Mouse (Mus musculus): ENCODE data around the gene Hs3st3b1.

Hs3st3b1 gene

DNA sequence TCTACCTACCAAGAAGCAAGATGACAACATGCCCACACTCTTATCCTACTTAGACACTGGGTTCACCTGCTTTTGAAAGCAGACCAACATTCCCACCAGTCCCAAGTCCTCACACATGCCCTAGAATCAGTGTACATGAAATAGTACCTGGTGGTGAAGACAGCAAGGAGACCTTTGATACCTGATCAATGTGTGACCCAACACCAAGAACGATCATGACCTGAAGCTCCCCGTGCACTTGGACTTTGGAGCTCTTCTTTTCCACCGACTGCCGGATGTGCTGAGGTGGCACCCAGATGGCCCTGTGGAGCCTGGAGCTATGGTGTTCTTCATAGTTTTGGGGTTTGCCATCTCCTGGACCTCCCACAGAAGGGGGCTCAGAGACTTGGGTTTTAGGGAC lies 43.5 kb downstream of the Hs3st3b1 start:
- no peaks in the 10 kb centered on the region for H3K36me3 ChIP-seq (ENCODE audit: control insufficient read depth, insufficient read depth, low read length, poor library complexity, severe bottlenecking)
- no peak for DNase-seq (ENCODE audit: low read depth, low spot score)
- no peaks in the 10 kb centered on the region for H3K27me3 ChIP-seq (ENCODE audit: control insufficient read depth, insufficient read depth, low read length, poor library complexity, severe bottlenecking)

DNA sequence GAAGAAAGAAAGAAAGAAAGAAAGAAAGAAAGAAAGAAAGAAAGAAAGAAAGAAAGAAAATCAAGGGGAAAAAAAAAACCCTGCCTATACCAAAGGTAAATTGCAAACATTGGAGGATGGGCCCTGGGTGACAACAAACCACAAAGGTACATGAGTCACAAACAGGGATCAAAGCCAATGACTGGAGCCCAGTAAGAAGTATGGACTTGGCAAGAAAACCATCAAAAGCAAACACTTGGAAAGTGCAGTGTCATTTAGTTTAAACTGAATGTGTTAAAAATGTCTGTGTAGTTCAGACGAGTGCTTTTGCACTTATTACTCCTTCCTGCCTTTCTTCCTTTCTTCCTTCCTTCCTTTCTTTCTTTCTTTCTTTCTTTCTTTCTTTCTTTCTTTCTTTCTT lies 59.3 kb downstream of the Hs3st3b1 start:
- Histone ChIP-seq H3K27me3 (ENCODE audit: control insufficient read depth, insufficient read depth, low read length, poor library complexity, severe bottlenecking) (no peaks in the 10 kb centered on the region), H3K36me3 (ENCODE audit: control insufficient read depth, insufficient read depth, low read length, poor library complexity, severe bottlenecking) (no peaks in the 10 kb centered on the region)
- no peak for DNase-seq (ENCODE audit: low read depth, low spot score)

DNA sequence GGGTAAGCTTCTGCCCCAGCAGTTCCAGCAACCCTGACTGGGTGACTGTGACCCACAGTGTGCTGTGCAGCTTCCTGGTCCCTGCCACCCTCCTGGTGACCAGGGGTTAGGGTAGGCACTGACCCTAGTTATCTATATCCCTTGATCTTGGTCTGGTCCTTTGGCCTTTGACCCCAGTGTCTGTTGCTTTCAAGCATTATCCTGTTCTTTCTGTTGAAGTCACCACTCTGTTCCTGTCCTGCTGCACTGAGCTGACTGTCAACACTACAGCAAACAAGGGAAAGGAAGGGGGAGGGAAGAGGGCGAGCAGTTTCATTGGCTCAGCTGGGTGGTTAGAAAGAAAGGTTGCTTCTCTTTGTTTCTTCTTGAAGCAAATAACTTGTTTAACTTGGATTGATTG lies 60.1 kb downstream of the Hs3st3b1 start:
- no peak for DNase-seq (ENCODE audit: low read depth, low spot score)
- H3K27me3 ChIP-seq (ENCODE audit: control insufficient read depth, insufficient read depth, low read length, poor library complexity, severe bottlenecking) = no peaks in the 10 kb centered on the region
- no peaks in the 10 kb centered on the region for H3K36me3 ChIP-seq (ENCODE audit: control insufficient read depth, insufficient read depth, low read length, poor library complexity, severe bottlenecking)

GRCm38 (mm10) chr11:63851041-63851730 lies 70.9 kb downstream of the Hs3st3b1 start:
- H3K36me3 ChIP-seq (ENCODE audit: control insufficient read depth, insufficient read depth, low read length, poor library complexity, severe bottlenecking) = no peaks in the 10 kb centered on the region
- H3K27me3 ChIP-seq (ENCODE audit: control insufficient read depth, insufficient read depth, low read length, poor library complexity, severe bottlenecking) = no peaks in the 10 kb centered on the region
- no peak for DNase-seq (ENCODE audit: low read depth, low spot score)

DNA sequence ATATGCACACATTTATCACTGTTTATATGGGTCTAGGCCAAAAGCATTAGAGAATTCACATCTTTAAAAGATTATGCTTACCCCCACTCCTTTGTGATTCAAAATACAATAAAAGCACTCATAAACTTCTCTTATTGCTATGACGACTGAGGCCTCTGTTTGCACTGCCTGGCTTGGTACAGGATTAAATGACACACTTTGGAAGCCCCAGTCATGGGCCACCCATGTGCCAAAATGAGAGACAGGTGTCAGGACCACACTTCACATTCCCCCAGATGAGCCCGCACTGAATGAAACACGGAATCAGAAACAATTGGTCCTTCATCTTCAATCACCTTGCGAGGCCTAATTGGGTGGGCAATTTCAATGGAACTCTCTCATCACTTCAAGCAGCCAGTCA lies 71.8 kb downstream of the Hs3st3b1 start:
- DNase-seq (ENCODE audit: low read depth, low spot score) = no peak
- Histone ChIP-seq H3K27me3 (ENCODE audit: control insufficient read depth, insufficient read depth, low read length, poor library complexity, severe bottlenecking) (no peaks in the 10 kb centered on the region), H3K36me3 (ENCODE audit: control insufficient read depth, insufficient read depth, low read length, poor library complexity, severe bottlenecking) (no peaks in the 10 kb centered on the region)

DNA sequence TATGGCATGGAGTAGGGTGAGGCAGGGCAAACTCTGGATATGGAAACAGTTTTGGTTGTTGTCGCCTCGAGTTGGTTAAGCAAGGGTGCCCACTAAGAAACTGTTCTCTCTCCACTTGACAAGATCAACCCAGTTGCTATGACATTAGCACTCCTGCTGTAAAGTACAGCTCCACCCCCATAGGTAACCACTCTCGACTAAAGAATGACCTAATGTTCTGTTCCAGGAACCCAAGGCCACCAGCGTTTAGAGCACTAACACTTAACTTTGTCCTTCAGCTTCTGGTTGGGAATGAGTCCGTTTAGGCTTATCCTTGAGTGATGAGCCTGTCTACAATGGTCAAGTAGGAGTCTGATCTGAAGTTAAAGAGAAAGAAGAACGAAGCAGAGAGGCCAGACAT lies 76.7 kb downstream of the Hs3st3b1 start:
- Histone ChIP-seq H3K36me3 (ENCODE audit: control insufficient read depth, insufficient read depth, low read length, poor library complexity, severe bottlenecking) (no peaks in the 10 kb centered on the region), H3K27me3 (ENCODE audit: control insufficient read depth, insufficient read depth, low read length, poor library complexity, severe bottlenecking) (no peaks in the 10 kb centered on the region)
- DNase-seq (ENCODE audit: low read depth, low spot score) = no peak

DNA sequence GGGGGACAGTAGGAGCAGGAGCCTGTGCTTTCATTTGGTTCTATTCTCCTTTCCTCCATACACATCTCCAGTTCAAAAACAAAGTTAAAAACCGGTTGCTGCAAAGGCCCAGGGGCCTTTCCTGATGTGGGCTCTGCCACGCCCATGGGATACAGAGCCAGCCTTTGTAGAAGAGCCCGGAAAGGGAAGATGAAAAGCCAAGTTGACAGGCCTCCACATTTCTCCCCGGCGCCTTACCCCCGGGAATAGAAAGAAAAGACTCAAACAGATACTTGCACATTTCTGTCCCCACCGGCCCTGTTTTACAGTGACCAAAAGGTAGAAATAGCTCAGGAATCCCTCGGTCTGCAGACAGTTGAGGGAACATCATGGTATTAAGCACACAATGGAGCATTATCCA lies 77.4 kb downstream of the Hs3st3b1 start:
- DNase-seq (ENCODE audit: low read depth, low spot score) = no peak
- Histone ChIP-seq H3K27me3 (ENCODE audit: control insufficient read depth, insufficient read depth, low read length, poor library complexity, severe bottlenecking) (no peaks in the 10 kb centered on the region), H3K36me3 (ENCODE audit: control insufficient read depth, insufficient read depth, low read length, poor library complexity, severe bottlenecking) (no peaks in the 10 kb centered on the region)

- no peaks in the 10 kb centered on the region for H3K27me3 ChIP-seq (ENCODE audit: control insufficient read depth, insufficient read depth, low read length, poor library complexity, severe bottlenecking)
- no peak for DNase-seq (ENCODE audit: low read depth, low spot score)
- no peaks in the 10 kb centered on the region for H3K36me3 ChIP-seq (ENCODE audit: control insufficient read depth, insufficient read depth, low read length, poor library complexity, severe bottlenecking)
Measured at GRCm38 (mm10) chr11:63837526-63837925, 84.6 kb downstream of the Hs3st3b1 start.
